Mouse (Mus musculus) kidney, embryonic 15.5 days (tissue): ENCODE data around the gene Hist2h3b. TPM values are rescaled to one million over a fixed set of nuclear protein-coding genes. Genes with fewer than 3 reads are reported as not detected.
"Not testable (repeated sequence)": the region's sequence is repeated elsewhere in the genome, so short reads cannot be mapped to it uniquely, and the experiment has no call there.

ENCODE experiments used
- ATAC-seq: fragments of 200-750 bp; cut with Nextera tagmentation; replicated peaks from 2 replicates; pipeline ENCODE4 v1.8.0; 2017; ENCODE audit warnings: moderate TSS enrichment; ENCODE audit not compliant: low FRiP score
- H3K27ac ChIP-seq: fragments of 300-500 bp; sonication (generic); 2 replicates; pipeline ENCODE4 v1.5.1; 2015; ENCODE audit warnings: mild to moderate bottlenecking, inconsistent platforms
- H3K27me3 ChIP-seq: fragments of 300-500 bp; sonication (generic); 2 replicates; pipeline ENCODE4 v1.6.1; 2015; ENCODE audit warnings: inconsistent platforms
- H3K36me3 ChIP-seq: fragments of 300-500 bp; sonication (generic); 2 replicates; pipeline ENCODE4 v1.6.1; 2015; ENCODE audit warnings: inconsistent platforms
- H3K4me1 ChIP-seq: fragments of 300-500 bp; sonication (generic); 2 replicates; pipeline ENCODE4 v1.6.1; 2015; ENCODE audit warnings: inconsistent platforms
- H3K4me2 ChIP-seq: fragments of 300-500 bp; sonication (generic); 2 replicates; pipeline ENCODE4 v1.6.1; 2015; ENCODE audit warnings: moderate library complexity, mild to moderate bottlenecking, inconsistent platforms
- H3K4me3 ChIP-seq: fragments of 300-500 bp; sonication (generic); replicated peaks from 2 replicates; pipeline ENCODE4 v1.5.1; 2015; ENCODE audit warnings: mild to moderate bottlenecking, inconsistent platforms
- H3K9ac ChIP-seq: fragments of 300-500 bp; sonication (generic); 2 replicates; pipeline ENCODE4 v1.6.1; 2015; ENCODE audit warnings: mild to moderate bottlenecking, inconsistent platforms
- H3K9me3 ChIP-seq: fragments of 300-500 bp; sonication (generic); replicated peaks from 2 replicates; pipeline ENCODE4 v1.6.1; 2016; ENCODE audit warnings: inconsistent platforms
- WGBS: fragments of 180-500 bp; shearing (Covaris S2); methylation state at CpG from one replicate; pipeline ENCODE4 v1.1.7; 2015; ENCODE audit warnings: mixed read lengths; 5-methylcytosine and 5-hydroxymethylcytosine counted together
- polyA plus RNA-seq: library from polyadenylated mRNA; unstranded; fragments of >200 nt; fragmentation: Nextera tagmentation; extraction: Ambion mirVana; gene quantifications from 2 replicates; pipeline ENCODE4 v1.2.1, GENCODE M21; 2015

Hist2h3b gene
- polyA plus RNA-seq, 1 experiment from 2014 or later = 59.3 TPM

GRCm38 (mm10) chr3:96230404-96230803 lies 38.0 kb upstream of the Hist2h3b start:
- Histone ChIP-seq H3K4me2 (no peak overlapping the region), H3K9me3 (no peaks in the 10 kb centered on the region), H3K4me3 (no peak overlapping the region), H3K27me3 (no peaks in the 10 kb centered on the region), H3K27ac (no peak overlapping the region), H3K9ac (no peak overlapping the region), H3K4me1 (peaks cover 21% of the 10 kb centered on the region), H3K36me3 (no peaks in the 10 kb centered on the region)
- ATAC-seq = no peak
- 78% methylated on average over 2 of the region's 2 CpGs for WGBS

- Histone ChIP-seq H3K4me2 (no peak overlapping the region), H3K4me1 (peaks cover 17% of the 10 kb centered on the region), H3K4me3 (no peak overlapping the region), H3K36me3 (no peaks in the 10 kb centered on the region), H3K9ac (no peak overlapping the region), H3K27me3 (no peaks in the 10 kb centered on the region), H3K27ac (no peak overlapping the region), H3K9me3 (no peaks in the 10 kb centered on the region)
- ATAC-seq = no peak
- 80% methylated on average over 4 of the region's 4 CpGs for WGBS
Observed at GRCm38 (mm10) chr3:96230910-96231757, 37.3 kb upstream of the Hist2h3b start.

GRCm38 (mm10) chr3:96231758-96232120 lies 36.7 kb upstream of the Hist2h3b start:
- Histone ChIP-seq H3K9me3 (no peaks in the 10 kb centered on the region), H3K9ac (no peak overlapping the region)

GRCm38 (mm10) chr3:96234914-96235313 lies 33.5 kb upstream of the Hist2h3b start:
- Histone ChIP-seq H3K4me1 (peaks cover 24% of the 10 kb centered on the region), H3K27ac (no peak overlapping the region), H3K27me3 (no peaks in the 10 kb centered on the region), H3K4me2 (no peak overlapping the region), H3K4me3 (no peak overlapping the region), H3K36me3 (no peaks in the 10 kb centered on the region), H3K9ac (no peak overlapping the region), H3K9me3 (no peaks in the 10 kb centered on the region)
- 88% methylated on average over 2 of the region's 2 CpGs for WGBS
- no peak for ATAC-seq

More at GRCm38 (mm10) chr3:96231758-96232120, 36.7 kb upstream of the Hist2h3b start:
- Histone ChIP-seq H3K27ac (no peak overlapping the region), H3K4me1 (peaks cover 19% of the 10 kb centered on the region), H3K4me2 (no peak overlapping the region), H3K4me3 (no peak overlapping the region), H3K36me3 (no peaks in the 10 kb centered on the region), H3K27me3 (no peaks in the 10 kb centered on the region)
- ATAC-seq = no peak
- 77% methylated on average over 2 of the region's 2 CpGs for WGBS

- Histone ChIP-seq H3K9me3 (no peaks in the 10 kb centered on the region), H3K4me3 (no peak overlapping the region), H3K36me3 (no peaks in the 10 kb centered on the region), H3K9ac (no peak overlapping the region), H3K27me3 (no peaks in the 10 kb centered on the region), H3K4me2 (peak overlapping the region; percentile 56; the same call in 1 of the 2 replicates), H3K4me1 (peaks cover 26% of the 10 kb centered on the region), H3K27ac (peak overlapping the region; percentile 91; the same call in 1 of the 2 replicates)
- ATAC-seq = no peak
- 39% methylated on average over 3 of the region's 3 CpGs for WGBS
Observed at GRCm38 (mm10) chr3:96235836-96236235, 32.6 kb upstream of the Hist2h3b start.

GRCm38 (mm10) chr3:96236834-96237334 lies 31.6 kb upstream of the Hist2h3b start:
- Histone ChIP-seq H3K4me1 (peaks cover 27% of the 10 kb centered on the region), H3K27me3 (no peaks in the 10 kb centered on the region), H3K27ac (peak overlapping the region; percentile 91), H3K9me3 (no peaks in the 10 kb centered on the region), H3K4me3 (peak overlapping the region; percentile 53), H3K36me3 (no peaks in the 10 kb centered on the region), H3K4me2 (peak overlapping the region; percentile 56), H3K9ac (peak overlapping the region; percentile 67)
- 69% methylated on average over 4 of the region's 4 CpGs for WGBS
- ATAC-seq = no peak

GRCm38 (mm10) chr3:96237335-96237903 lies 31.0 kb upstream of the Hist2h3b start:
- no peaks in the 10 kb centered on the region for H3K36me3 ChIP-seq
- ATAC-seq = no peak
- H3K27ac ChIP-seq = peak overlapping the region; percentile 91
- peaks cover 27% of the 10 kb centered on the region for H3K4me1 ChIP-seq
- H3K9ac ChIP-seq = peak overlapping the region; percentile 67
- H3K4me3 ChIP-seq = peak overlapping the region; percentile 53
- no peaks in the 10 kb centered on the region for H3K9me3 ChIP-seq
- WGBS = 16% methylated on average over 7 of the region's 7 CpGs
- H3K4me2 ChIP-seq = peak overlapping the region; percentile 56
- H3K27me3 ChIP-seq = no peaks in the 10 kb centered on the region

- Histone ChIP-seq H3K4me1 (peaks cover 27% of the 10 kb centered on the region), H3K36me3 (no peaks in the 10 kb centered on the region), H3K9ac (peak overlapping the region; percentile 67), H3K4me2 (peak overlapping the region; percentile 56), H3K9me3 (no peaks in the 10 kb centered on the region), H3K27ac (peak overlapping the region; percentile 91), H3K4me3 (peak overlapping the region; percentile 53), H3K27me3 (no peaks in the 10 kb centered on the region)
- ATAC-seq = no peak
- 0% methylated on average over 12 of the region's 12 CpGs for WGBS
Observed at GRCm38 (mm10) chr3:96237904-96238511, 30.4 kb upstream of the Hist2h3b start.

- H3K9me3 ChIP-seq, H3K36me3 ChIP-seq, H3K27me3 ChIP-seq: not testable (repeated sequence)
- peaks cover 37% of the 10 kb centered on the region for H3K4me1 ChIP-seq
- peak within 1 kb of the TSS; percentile 53 for H3K4me3 ChIP-seq
- peak; percentile 94 for ATAC-seq
- H3K27ac ChIP-seq = peak within 1 kb of the TSS; percentile 91
- peak within 1 kb of the TSS; percentile 56 for H3K4me2 ChIP-seq
- WGBS = 0% methylated on average over 26 of the region's 68 CpGs
- peak within 1 kb of the TSS; percentile 67 for H3K9ac ChIP-seq
Observed at GRCm38 (mm10) chr3:96238954-96239793, 29.3 kb upstream of the Hist2h3b start, which contains the start of gene Hist2h3c2. Gene Hist2h3c2, minus strand, starts transcription at chr3:96239127.

GRCm38 (mm10) chr3:96239949-96240798 lies 28.3 kb upstream of the Hist2h3b start, which contains the start of gene Hist2h2aa2:
Gene Hist2h2aa2, minus strand, starts transcription at chr3:96240276.
- H3K36me3 ChIP-seq, H3K27me3 ChIP-seq, H3K9me3 ChIP-seq: not testable (repeated sequence)
- Histone ChIP-seq H3K9ac (peak within 1 kb of the TSS; percentile 40), H3K4me1 (peaks cover 43% of the 10 kb centered on the region), H3K4me2 (peak within 1 kb of the TSS; percentile 49), H3K27ac (peak within 1 kb of the TSS; percentile 91), H3K4me3 (peak within 1 kb of the TSS; percentile 37)
- peak; percentile 89 for ATAC-seq
- 5% methylated on average over 31 of the region's 85 CpGs for WGBS
